Mouse (Mus musculus): ENCODE measurements at regions not wholly inside any gene's neighbourhood (a gene's known extent, or its start where the extent isn't known, plus 50 kb on each side); places are given as distances from the start of the nearest gene placed in this dataset.
A peak's percentile ranks its signal among the peaks of the same experiment; 100 is the strongest.

DNA sequence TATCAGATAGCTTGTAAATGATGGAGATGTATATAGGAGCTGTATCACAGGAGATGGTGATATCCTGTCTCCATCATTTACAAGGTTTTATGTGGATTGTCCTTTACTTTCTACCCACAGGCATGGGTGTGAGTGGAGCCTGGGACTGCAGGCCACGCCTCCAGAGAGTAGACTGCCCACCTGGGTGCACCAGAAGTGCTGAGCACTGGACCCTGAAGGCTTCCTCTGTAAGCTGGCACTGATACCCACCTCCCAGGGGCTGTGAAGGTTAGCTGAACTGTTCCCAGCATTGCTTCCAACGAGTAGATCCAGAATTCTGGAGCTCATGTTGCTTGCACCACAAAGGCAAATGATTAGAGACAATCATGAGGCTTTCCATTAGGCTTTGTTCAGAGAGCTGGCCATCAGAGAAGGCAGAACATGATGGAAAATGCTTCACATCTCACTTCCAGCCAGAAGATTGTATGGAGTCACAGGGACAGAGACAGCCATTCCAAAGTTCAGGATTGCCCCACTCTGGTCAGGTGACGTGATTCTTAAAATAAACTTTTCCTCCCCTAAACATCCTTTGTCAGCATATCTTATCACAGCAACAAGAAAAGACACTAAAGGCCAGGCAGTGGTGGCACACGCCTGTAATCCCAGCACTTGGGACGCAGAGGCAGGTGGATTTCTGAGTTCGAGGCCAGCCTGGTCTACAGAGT is 187.5 kb upstream of the Hs6st1 start:
- no peak overlapping the region for H3K27ac ChIP-seq (replicated peaks; ENCODE audit: insufficient read depth, low read depth, low read length)
- no peak overlapping the region for H3K9ac ChIP-seq (ENCODE audit: low read depth, low read length)
- no peak for TF ChIP-seq CTCF (IDR thresholded peaks at IDR 0.05; ENCODE audit: low read depth, low read length)
- TF ChIP-seq POLR2A (IDR thresholded peaks at IDR 0.05; ENCODE audit: extremely low read depth, insufficient read depth, low read length), result no peak
- 53% methylated on average over 6 of the region's 6 CpGs for WGBS
- H3K27me3 ChIP-seq (ENCODE audit: control insufficient read depth, insufficient read depth, low read length), result no peaks in the 10 kb centered on the region
- no peaks in the 10 kb centered on the region for H3K36me3 ChIP-seq (ENCODE audit: control insufficient read depth, insufficient read depth, low read length)
- H3K79me2 ChIP-seq (ENCODE audit: control insufficient read depth, insufficient read depth, low read length), result no peaks in the 10 kb centered on the region
- no peak overlapping the region for H3K4me3 ChIP-seq (ENCODE audit: insufficient read depth, low read depth, low read length)
- peaks cover 4% of the 10 kb centered on the region for H3K4me1 ChIP-seq (ENCODE audit: control insufficient read depth, insufficient read depth, low read length)
- peak; percentile 76 for DNase-seq (ENCODE audit: extremely low read depth, low read depth, low spot score)

DNA sequence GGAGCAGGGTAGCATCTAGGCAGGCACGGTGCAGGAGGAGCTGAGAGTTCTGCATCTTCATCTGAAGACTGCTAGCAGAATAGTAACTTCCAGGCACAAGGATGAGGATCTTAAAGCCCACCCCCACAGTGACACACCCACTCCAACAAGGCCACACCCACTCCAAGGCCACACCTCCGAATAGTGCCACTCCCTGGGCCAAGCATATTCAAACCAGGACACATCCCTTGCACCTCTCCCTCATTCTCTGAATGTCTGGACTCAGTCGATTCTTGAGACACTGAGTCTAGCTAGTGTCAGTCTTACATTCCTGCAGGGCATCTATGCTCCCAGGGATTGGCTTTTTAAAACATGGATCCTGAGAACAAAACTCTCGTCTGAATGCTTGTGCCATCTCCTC is 186.7 kb upstream of the Hs6st1 start:
- Histone ChIP-seq H3K4me1 (ENCODE audit: control insufficient read depth, insufficient read depth, low read length) (peaks cover 4% of the 10 kb centered on the region; the same call in 1 of the 2 replicates), H3K79me2 (ENCODE audit: control insufficient read depth, insufficient read depth, low read length) (no peaks in the 10 kb centered on the region), H3K36me3 (ENCODE audit: control insufficient read depth, insufficient read depth, low read length) (no peaks in the 10 kb centered on the region), H3K4me3 (ENCODE audit: insufficient read depth, low read depth, low read length) (no peak overlapping the region), H3K27ac (replicated peaks; ENCODE audit: insufficient read depth, low read depth, low read length) (no peak overlapping the region), H3K27me3 (ENCODE audit: control insufficient read depth, insufficient read depth, low read length) (no peaks in the 10 kb centered on the region), H3K9ac (ENCODE audit: low read depth, low read length) (no peak overlapping the region)
- WGBS, result 86% methylated on average over 4 of the region's 4 CpGs
- no peak for TF ChIP-seq CTCF (IDR thresholded peaks at IDR 0.05; ENCODE audit: low read depth, low read length)
- no peak for TF ChIP-seq POLR2A (IDR thresholded peaks at IDR 0.05; ENCODE audit: extremely low read depth, insufficient read depth, low read length)
- DNase-seq (ENCODE audit: extremely low read depth, low read depth, low spot score), result no peak

DNA sequence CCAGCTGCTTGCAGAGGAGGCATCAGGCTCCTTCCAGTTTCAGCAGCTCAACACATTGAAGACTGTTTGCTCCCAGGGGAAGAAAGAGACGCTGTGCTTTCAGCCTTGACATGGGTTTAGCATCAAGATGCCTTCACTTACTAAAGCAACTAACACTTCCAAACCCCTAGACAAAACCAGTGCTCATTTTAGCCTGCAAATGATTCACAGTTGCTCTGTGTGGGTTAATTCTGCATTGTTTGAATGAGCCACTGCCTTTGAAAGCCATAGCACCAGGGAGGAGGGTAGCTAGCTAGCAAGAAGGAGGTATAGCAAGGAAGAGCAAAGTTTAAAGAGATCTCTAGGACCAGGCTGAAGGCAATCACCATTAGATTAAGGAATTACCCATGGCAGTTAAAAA is 186.1 kb upstream of the Hs6st1 start:
- 88% methylated on average over 1 of the region's 1 CpGs for WGBS
- TF ChIP-seq POLR2A (IDR thresholded peaks at IDR 0.05; ENCODE audit: extremely low read depth, insufficient read depth, low read length), result no peak
- no peak for TF ChIP-seq CTCF (IDR thresholded peaks at IDR 0.05; ENCODE audit: low read depth, low read length)

DNA sequence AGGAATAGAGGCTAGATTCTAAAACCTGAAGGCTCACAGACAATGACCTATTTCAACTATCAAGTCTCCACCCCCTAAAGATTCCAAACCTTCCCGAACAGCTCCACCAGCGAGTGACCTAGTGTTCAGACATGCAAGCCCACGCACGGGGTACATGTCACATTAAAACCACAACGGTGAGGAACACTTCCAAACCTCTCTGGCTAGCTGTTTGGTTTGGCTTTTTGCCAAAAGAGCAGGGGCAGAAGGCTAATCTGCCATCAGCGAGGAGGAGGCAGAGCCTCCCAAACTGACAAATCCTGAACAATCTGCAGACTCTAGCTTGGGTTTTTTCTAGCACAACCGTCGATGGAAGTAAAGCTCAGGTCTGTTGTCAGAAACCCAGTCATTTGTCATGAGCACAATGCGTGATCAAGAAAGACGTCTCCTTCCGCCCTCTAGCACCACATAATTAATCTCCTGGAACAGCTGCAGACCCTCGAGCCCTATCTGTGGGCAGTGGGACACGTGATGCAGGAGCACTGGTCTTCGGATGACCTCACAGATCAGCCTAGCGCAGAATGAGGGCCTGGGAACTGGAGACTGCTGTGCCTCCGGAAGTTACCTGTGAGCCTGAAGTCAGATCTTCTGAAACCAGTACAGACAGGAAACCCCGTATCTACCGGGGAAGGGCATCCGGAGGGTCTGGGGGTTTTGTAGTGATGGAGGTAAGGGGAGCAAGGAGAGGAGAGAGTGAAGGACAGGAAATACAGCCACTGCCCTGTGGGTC is 178.3 kb upstream of the Hs6st1 start:
- no peaks in the 10 kb centered on the region for H3K36me3 ChIP-seq (ENCODE audit: control insufficient read depth, insufficient read depth, low read length)
- no peak overlapping the region for H3K9ac ChIP-seq (ENCODE audit: low read depth, low read length)
- 63% methylated on average over 19 of the region's 19 CpGs for WGBS
- H3K27me3 ChIP-seq (ENCODE audit: control insufficient read depth, insufficient read depth, low read length), result no peaks in the 10 kb centered on the region
- DNase-seq (ENCODE audit: extremely low read depth, low read depth, low spot score), result peak; percentile 13
- H3K27ac ChIP-seq (replicated peaks; ENCODE audit: insufficient read depth, low read depth, low read length), result no peak overlapping the region
- H3K4me3 ChIP-seq (ENCODE audit: insufficient read depth, low read depth, low read length), result no peak overlapping the region
- TF ChIP-seq CTCF (IDR thresholded peaks at IDR 0.05; ENCODE audit: low read depth, low read length) (no peak), POLR2A (IDR thresholded peaks at IDR 0.05; ENCODE audit: extremely low read depth, insufficient read depth, low read length) (no peak)
- no peaks in the 10 kb centered on the region for H3K4me1 ChIP-seq (ENCODE audit: control insufficient read depth, insufficient read depth, low read length)
- no peaks in the 10 kb centered on the region for H3K79me2 ChIP-seq (ENCODE audit: control insufficient read depth, insufficient read depth, low read length)

More for the DNA sequence above, 186.1 kb upstream of the Hs6st1 start:
- no peak overlapping the region for H3K9ac ChIP-seq (ENCODE audit: low read depth, low read length)
- no peak overlapping the region for H3K4me3 ChIP-seq (ENCODE audit: insufficient read depth, low read depth, low read length)
- no peaks in the 10 kb centered on the region for H3K27me3 ChIP-seq (ENCODE audit: control insufficient read depth, insufficient read depth, low read length)
- H3K27ac ChIP-seq (replicated peaks; ENCODE audit: insufficient read depth, low read depth, low read length), result no peak overlapping the region
- no peak for DNase-seq (ENCODE audit: extremely low read depth, low read depth, low spot score)
- H3K79me2 ChIP-seq (ENCODE audit: control insufficient read depth, insufficient read depth, low read length), result no peaks in the 10 kb centered on the region
- no peaks in the 10 kb centered on the region for H3K36me3 ChIP-seq (ENCODE audit: control insufficient read depth, insufficient read depth, low read length)
- peaks cover 4% of the 10 kb centered on the region; the same call in 1 of the 2 replicates for H3K4me1 ChIP-seq (ENCODE audit: control insufficient read depth, insufficient read depth, low read length)

DNA sequence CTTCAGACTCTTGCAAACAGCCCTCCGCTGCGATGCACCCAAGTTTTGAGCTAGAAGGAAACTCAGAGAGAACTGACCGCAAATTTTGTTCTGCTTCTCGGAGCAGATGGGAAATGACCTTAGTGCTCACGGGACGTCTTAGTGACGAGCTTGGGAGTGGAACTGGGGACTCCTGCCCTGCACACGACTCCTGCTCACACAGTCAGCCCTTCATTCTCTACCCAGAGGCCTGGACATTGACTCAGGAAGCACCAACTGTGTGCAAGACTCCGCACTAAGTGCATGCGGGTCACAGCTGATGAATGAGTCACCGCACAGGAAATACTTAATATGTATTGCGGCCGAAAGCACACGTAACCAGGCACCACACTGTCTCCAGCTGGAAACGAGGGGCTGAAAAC is 177.7 kb upstream of the Hs6st1 start:
- no peak for DNase-seq (ENCODE audit: extremely low read depth, low read depth, low spot score)
- TF ChIP-seq CTCF (IDR thresholded peaks at IDR 0.05; ENCODE audit: low read depth, low read length) (no peak), POLR2A (IDR thresholded peaks at IDR 0.05; ENCODE audit: extremely low read depth, insufficient read depth, low read length) (no peak)

DNA sequence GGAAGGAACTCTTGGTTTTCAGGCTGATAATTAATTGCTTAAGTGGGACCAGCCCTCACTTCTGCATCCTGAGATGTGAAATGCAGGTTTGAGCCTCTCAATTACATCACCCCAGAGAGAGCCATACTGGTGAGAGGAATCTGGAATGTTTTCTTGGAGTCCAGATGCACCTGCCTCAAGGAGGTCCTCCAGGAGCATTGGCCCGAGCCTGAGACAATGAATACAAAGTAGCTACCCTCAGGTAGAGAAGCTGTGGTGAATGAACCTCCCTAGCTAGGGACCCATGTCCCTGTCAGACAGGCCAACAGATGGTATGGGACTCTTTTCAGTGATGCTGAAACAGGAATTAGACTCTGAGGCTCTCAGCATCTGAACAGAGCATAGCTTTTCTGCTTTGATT is 168.7 kb upstream of the Hs6st1 start:
- 90% methylated on average over 1 of the region's 1 CpGs for WGBS
- Histone ChIP-seq H3K79me2 (ENCODE audit: control insufficient read depth, insufficient read depth, low read length) (no peaks in the 10 kb centered on the region), H3K4me1 (ENCODE audit: control insufficient read depth, insufficient read depth, low read length) (no peaks in the 10 kb centered on the region), H3K27ac (replicated peaks; ENCODE audit: insufficient read depth, low read depth, low read length) (no peak overlapping the region), H3K27me3 (ENCODE audit: control insufficient read depth, insufficient read depth, low read length) (no peaks in the 10 kb centered on the region), H3K9ac (ENCODE audit: low read depth, low read length) (no peak overlapping the region), H3K4me3 (ENCODE audit: insufficient read depth, low read depth, low read length) (no peak overlapping the region), H3K36me3 (ENCODE audit: control insufficient read depth, insufficient read depth, low read length) (no peaks in the 10 kb centered on the region)
- TF ChIP-seq POLR2A (IDR thresholded peaks at IDR 0.05; ENCODE audit: extremely low read depth, insufficient read depth, low read length) (no peak), CTCF (IDR thresholded peaks at IDR 0.05; ENCODE audit: low read depth, low read length) (no peak)
- no peak for DNase-seq (ENCODE audit: extremely low read depth, low read depth, low spot score)

More for the DNA sequence above, 177.7 kb upstream of the Hs6st1 start:
- Histone ChIP-seq H3K4me3 (ENCODE audit: insufficient read depth, low read depth, low read length) (no peak overlapping the region), H3K36me3 (ENCODE audit: control insufficient read depth, insufficient read depth, low read length) (no peaks in the 10 kb centered on the region), H3K4me1 (ENCODE audit: control insufficient read depth, insufficient read depth, low read length) (no peaks in the 10 kb centered on the region), H3K27ac (replicated peaks; ENCODE audit: insufficient read depth, low read depth, low read length) (no peak overlapping the region), H3K79me2 (ENCODE audit: control insufficient read depth, insufficient read depth, low read length) (no peaks in the 10 kb centered on the region), H3K9ac (ENCODE audit: low read depth, low read length) (no peak overlapping the region), H3K27me3 (ENCODE audit: control insufficient read depth, insufficient read depth, low read length) (no peaks in the 10 kb centered on the region)
- WGBS, result 76% methylated on average over 15 of the region's 15 CpGs
